Mouse (Mus musculus) lung, embryonic 14.5 days (tissue): ENCODE measurements around the gene Ncoa3. TPM values are rescaled to one million over a fixed set of nuclear protein-coding genes. Genes with fewer than 3 reads are reported as not detected.

Experiments used
- ATAC-seq: fragments of 200-750 bp; cut with Nextera tagmentation; 2 replicates; pipeline ENCODE4 v1.8.0; 2017; ENCODE audit warnings: mild to moderate bottlenecking, moderate TSS enrichment, moderate library complexity; ENCODE audit not compliant: insufficient read depth
- DNase-seq: peaks from one replicate; pipeline ENCODE4 v3.0.0-alpha.2; 2015
- H3K27ac ChIP-seq: fragments of 300-500 bp; sonication (generic); 2 replicates; pipeline ENCODE4 v1.5.1; 2014; ENCODE audit warnings: low read depth, mild to moderate bottlenecking, moderate library complexity
- H3K27me3 ChIP-seq: fragments of 300-500 bp; sonication (generic); 2 replicates; pipeline ENCODE4 v1.6.1; 2014; ENCODE audit warnings: low read length, control low read depth; ENCODE audit not compliant: insufficient read depth
- H3K36me3 ChIP-seq: fragments of 300-500 bp; sonication (generic); 2 replicates; pipeline ENCODE4 v1.6.1; 2014; ENCODE audit warnings: control low read depth; ENCODE audit not compliant: insufficient read depth
- H3K4me1 ChIP-seq: fragments of 300-500 bp; sonication (generic); 2 replicates; pipeline ENCODE4 v1.6.1; 2014; ENCODE audit warnings: antibody characterized with exemption, control low read depth; ENCODE audit not compliant: insufficient read depth
- H3K4me2 ChIP-seq: fragments of 300-500 bp; sonication (generic); 2 replicates; pipeline ENCODE4 v1.6.1; 2014; ENCODE audit warnings: mild to moderate bottlenecking
- H3K4me3 ChIP-seq: fragments of 300-500 bp; sonication (generic); 2 replicates; pipeline ENCODE4 v1.5.1; 2014; ENCODE audit warnings: low read depth, low read length
- H3K9ac ChIP-seq: fragments of 300-500 bp; sonication (generic); 2 replicates; pipeline ENCODE4 v1.6.1; 2014
- H3K9me3 ChIP-seq: fragments of 300-500 bp; sonication (generic); 2 replicates; pipeline ENCODE4 v1.6.1; 2016; ENCODE audit warnings: low read depth, low read length, control low read depth
- CTCF ChIP-seq: IDR thresholded peaks from 2 replicates; pipeline ENCODE4 v1.5.1; 2016; ENCODE audit warnings: antibody characterized with exemption, low read depth
- WGBS: fragments of 180-500 bp; shearing (Covaris S2); extraction: QIAGEN DNeasy Blood & Tissue Kit; methylation state at CpG from one replicate; pipeline ENCODE4 v1.1.7; 2014; 5-methylcytosine and 5-hydroxymethylcytosine counted together
- polyA plus RNA-seq: library from polyadenylated mRNA; unstranded; fragments of >200 nt; fragmentation: Nextera tagmentation; extraction: Ambion mirVana; gene quantifications from 2 replicates; pipeline ENCODE4 v1.2.1, GENCODE M21; 2014

Ncoa3 gene
- polyA plus RNA-seq, 1 experiment from 2014 or later = 17.4 TPM

- peaks cover 18% of the 10 kb centered on the region; the same call in 1 of the 2 replicates for H3K4me1 ChIP-seq
- TF ChIP-seq CTCF = no peak
- H3K4me2 ChIP-seq = no peak overlapping the region
- H3K27ac ChIP-seq = no peak overlapping the region
- H3K9ac ChIP-seq = no peak overlapping the region
- 0 out of 2 replicates have a peak, but pooled peaks cover 4% of the 10 kb centered on the region for H3K36me3 ChIP-seq
- DNase-seq = no peak
- no peak overlapping the region for H3K4me3 ChIP-seq
- no peak for ATAC-seq
- WGBS = 80% methylated on average over 4 of the region's 4 CpGs
- no peaks in the 10 kb centered on the region for H3K9me3 ChIP-seq
- H3K27me3 ChIP-seq = no peaks in the 10 kb centered on the region
Observed at GRCm38 (mm10) chr2:165996130-165996529, 3.7 kb downstream of the Ncoa3 start.

DNA sequence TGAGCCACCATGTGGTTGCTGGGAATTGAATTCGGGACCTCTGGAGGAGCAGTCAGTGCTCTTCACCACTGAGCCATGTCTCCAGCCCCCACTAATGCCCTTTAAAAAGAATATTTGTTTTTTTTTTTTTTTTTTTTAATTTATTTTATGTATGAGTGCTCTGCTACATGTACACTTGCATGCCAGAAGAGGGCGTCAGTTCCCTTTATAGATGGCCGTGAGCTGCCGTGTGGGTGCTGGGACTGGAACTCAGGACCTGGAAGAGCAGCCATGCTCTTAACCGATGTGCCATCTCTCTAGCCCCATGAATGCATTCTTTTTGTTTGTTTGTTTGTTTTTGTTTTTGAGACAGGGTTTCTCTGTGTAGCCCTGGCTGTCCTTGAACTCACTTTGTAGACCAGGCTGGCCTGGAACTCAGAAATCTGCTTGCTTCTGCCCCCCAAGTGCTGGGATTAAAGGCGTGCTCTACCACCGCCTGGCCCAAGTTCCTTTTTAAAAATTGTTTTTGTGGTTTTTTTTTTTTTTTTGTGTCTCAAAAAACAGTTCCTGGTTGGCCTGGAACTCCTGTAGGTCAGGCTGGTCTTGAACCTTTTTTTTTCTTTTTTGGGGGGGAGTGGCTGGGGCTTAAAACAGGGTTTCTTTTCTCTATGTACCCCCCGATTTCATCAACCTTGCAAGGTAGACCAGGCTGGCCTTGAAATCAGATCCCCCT is 5.0 kb downstream of the Ncoa3 start:
- Histone ChIP-seq H3K27me3 (no peaks in the 10 kb centered on the region), H3K9me3 (no peaks in the 10 kb centered on the region), H3K9ac (no peak overlapping the region), H3K4me3 (no peak overlapping the region), H3K36me3 (0 out of 2 replicates have a peak, but pooled peaks cover 4% of the 10 kb centered on the region), H3K4me2 (no peak overlapping the region), H3K4me1 (peaks cover 23% of the 10 kb centered on the region), H3K27ac (no peak overlapping the region)
- WGBS = 92% methylated on average over 8 of the region's 8 CpGs
- 0 out of 2 replicates have a peak, but pooled peaks have one; percentile 4 for TF ChIP-seq CTCF
- ATAC-seq (no peak), DNase-seq (no peak)

- 31% methylated on average over 4 of the region's 4 CpGs for WGBS
- DNase-seq = peak; percentile 17
- Histone ChIP-seq H3K9me3 (no peaks in the 10 kb centered on the region), H3K4me3 (no peak overlapping the region), H3K9ac (no peak overlapping the region), H3K4me2 (no peak overlapping the region), H3K27ac (no peak overlapping the region), H3K27me3 (no peaks in the 10 kb centered on the region), H3K36me3 (0 out of 2 replicates have a peak, but pooled peaks cover 4% of the 10 kb centered on the region), H3K4me1 (peaks cover 20% of the 10 kb centered on the region)
- no peak for TF ChIP-seq CTCF
- no peak for ATAC-seq
Observed at GRCm38 (mm10) chr2:165998969-165999368, 6.5 kb downstream of the Ncoa3 start.

GRCm38 (mm10) chr2:165999790-166000189 is 7.4 kb downstream of the Ncoa3 start:
- Histone ChIP-seq H3K4me2 (no peak overlapping the region), H3K36me3 (no peaks in the 10 kb centered on the region), H3K27ac (no peak overlapping the region), H3K9ac (no peak overlapping the region), H3K4me1 (peaks cover 15% of the 10 kb centered on the region), H3K27me3 (no peaks in the 10 kb centered on the region), H3K9me3 (no peaks in the 10 kb centered on the region), H3K4me3 (no peak overlapping the region)
- DNase-seq (peak; percentile 60), ATAC-seq (no peak)
- 13% methylated on average over 5 of the region's 5 CpGs for WGBS
- no peak for TF ChIP-seq CTCF

GRCm38 (mm10) chr2:166000242-166000641 is 7.8 kb downstream of the Ncoa3 start:
- no peak for DNase-seq
- Histone ChIP-seq H3K27ac (0 out of 2 replicates have a peak overlapping the region, but pooled peaks have one; percentile 20), H3K4me1 (peaks cover 15% of the 10 kb centered on the region), H3K4me3 (no peak overlapping the region), H3K36me3 (no peaks in the 10 kb centered on the region), H3K4me2 (no peak overlapping the region), H3K9ac (no peak overlapping the region), H3K27me3 (no peaks in the 10 kb centered on the region), H3K9me3 (no peaks in the 10 kb centered on the region)
- no peak for TF ChIP-seq CTCF
- WGBS = 21% methylated on average over 5 of the region's 5 CpGs
- no peak for ATAC-seq

DNA sequence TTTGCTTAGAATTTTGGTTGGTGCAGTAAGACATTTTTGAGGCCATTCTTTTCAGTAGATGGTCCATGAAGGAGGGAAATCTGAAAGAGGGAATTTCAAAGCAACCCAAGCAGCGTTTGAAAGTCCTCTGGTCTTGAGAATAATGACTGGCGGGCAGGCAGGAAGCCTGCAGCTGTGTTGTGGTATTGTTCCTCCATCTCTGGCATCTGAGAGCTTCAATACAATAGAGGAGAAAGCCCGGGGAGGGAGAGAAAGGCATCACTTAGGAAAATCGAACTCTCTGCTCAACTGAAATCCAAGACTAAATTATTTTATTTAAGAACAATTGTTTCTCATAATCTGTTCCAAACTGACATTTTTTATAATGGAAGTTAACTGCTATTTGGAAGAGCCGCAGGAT is 8.3 kb downstream of the Ncoa3 start:
- no peak overlapping the region for H3K4me2 ChIP-seq

GRCm38 (mm10) chr2:166001362-166001761 is 8.9 kb downstream of the Ncoa3 start:
- no peak overlapping the region for H3K4me2 ChIP-seq
- no peak for TF ChIP-seq CTCF
- H3K4me3 ChIP-seq = no peak overlapping the region
- DNase-seq (no peak), ATAC-seq (no peak)
- 62% methylated on average over 2 of the region's 2 CpGs for WGBS
- H3K4me1 ChIP-seq = peaks cover 15% of the 10 kb centered on the region
- no peaks in the 10 kb centered on the region for H3K9me3 ChIP-seq
- H3K9ac ChIP-seq = no peak overlapping the region
- no peaks in the 10 kb centered on the region for H3K27me3 ChIP-seq
- H3K27ac ChIP-seq = no peak overlapping the region
- no peaks in the 10 kb centered on the region for H3K36me3 ChIP-seq

More for the DNA sequence above, 8.3 kb downstream of the Ncoa3 start:
- no peak for ATAC-seq
- H3K27ac ChIP-seq = no peak overlapping the region
- no peaks in the 10 kb centered on the region for H3K27me3 ChIP-seq
- no peak overlapping the region for H3K4me3 ChIP-seq
- H3K4me1 ChIP-seq = peaks cover 15% of the 10 kb centered on the region
- DNase-seq = peak; percentile 21
- H3K36me3 ChIP-seq = no peaks in the 10 kb centered on the region
- H3K9me3 ChIP-seq = no peaks in the 10 kb centered on the region
- 35% methylated on average over 5 of the region's 5 CpGs for WGBS
- TF ChIP-seq CTCF = no peak
- H3K9ac ChIP-seq = no peak overlapping the region
